Mouse (Mus musculus) ES-E14 (cell line): ENCODE data around the gene S1pr5. TPM values are rescaled to one million over a fixed set of nuclear protein-coding genes. Genes with fewer than 3 reads are reported as not detected.
"Not testable (repeated sequence)": the region's sequence is repeated elsewhere in the genome, so short reads cannot be mapped to it uniquely, and the experiment has no call there.

Experiments used
- DNase-seq: peaks from one replicate; pipeline ENCODE4 v3.0.0-alpha.2; 2013; ENCODE audit warnings: low read depth, low spot score
- H3K27ac ChIP-seq: 2 replicates; pipeline ENCODE4 v1.5.1; 2012; ENCODE audit warnings: low read depth, mild to moderate bottlenecking, low read length, moderate library complexity, mixed read lengths; ENCODE audit not compliant: poor library complexity, insufficient read depth, severe bottlenecking
- H3K36me3 ChIP-seq: 2 replicates; pipeline ENCODE4 v1.6.1; 2012; ENCODE audit warnings: mild to moderate bottlenecking, low read length, moderate library complexity, mixed read lengths; ENCODE audit not compliant: control insufficient read depth, poor library complexity, insufficient read depth, severe bottlenecking
- H3K4me1 ChIP-seq, 2 experiments: fragments of 150-350 bp in 1 of 2; sonication (generic) in 1 of 2; 2 replicates each; pipeline ENCODE4 v1.6.1; 2012; ENCODE audit warnings: low read length in 2 of 2, mild to moderate bottlenecking in 1 of 2, mixed read lengths in 1 of 2; ENCODE audit not compliant: control insufficient read depth in 2 of 2, insufficient read depth in 2 of 2, poor library complexity in 1 of 2
- H3K4me3 ChIP-seq, 2 experiments: fragments of 150-350 bp in 1 of 2; sonication (generic) in 1 of 2; 2 replicates each; pipeline ENCODE4 v1.5.1; 2012; ENCODE audit warnings: low read length in 2 of 2, low read depth in 1 of 2, mild to moderate bottlenecking in 1 of 2, mixed read lengths in 1 of 2; ENCODE audit not compliant: insufficient read depth in 1 of 2, poor library complexity in 1 of 2, severe bottlenecking in 1 of 2
- H3K9ac ChIP-seq: 2 replicates; pipeline ENCODE4 v1.6.1; 2012; ENCODE audit warnings: low read depth, mild to moderate bottlenecking, low read length, mixed read lengths; ENCODE audit not compliant: poor library complexity, insufficient read depth, severe bottlenecking
- H3K9me3 ChIP-seq: fragments of 150-350 bp; sonication (generic); 2 replicates; pipeline ENCODE4 v1.6.1; 2012; ENCODE audit warnings: low read depth, mild to moderate bottlenecking, low read length; ENCODE audit not compliant: control insufficient read depth, insufficient read depth
- CHD2 ChIP-seq: IDR thresholded peaks from 2 replicates; pipeline ENCODE4 v1.6.1; 2014; ENCODE audit warnings: mild to moderate bottlenecking, low read depth, low read length, inconsistent platforms
- HCFC1 ChIP-seq: IDR thresholded peaks from 2 replicates; pipeline ENCODE4 v1.6.1; 2012; ENCODE audit warnings: low read length, inconsistent platforms, borderline replicate concordance; ENCODE audit not compliant: insufficient read depth
- MAFK ChIP-seq: IDR thresholded peaks from 2 replicates; pipeline ENCODE4 v1.6.1; 2014; ENCODE audit warnings: mild to moderate bottlenecking, low read depth, low read length, inconsistent platforms; ENCODE audit not compliant: insufficient read depth
- ZC3H11A ChIP-seq: IDR thresholded peaks from 2 replicates; pipeline ENCODE4 v1.6.1; 2012; ENCODE audit warnings: low read depth, mild to moderate bottlenecking, inconsistent platforms, low read length, borderline replicate concordance
- ZNF384 ChIP-seq: IDR thresholded peaks from 2 replicates; pipeline ENCODE4 v1.6.1; 2012; ENCODE audit warnings: low read depth, low read length, inconsistent platforms
- in situ Hi-C, 2 experiments: fragments of 600-800 bp; cut with MboI; formaldehyde crosslinking; loops; one replicate each; pipeline ENCODE4 v1.15.1; 2025; ENCODE audit warnings: low sequenced_read_pairs in 2 of 2, inconsistent platforms in 1 of 2; ENCODE audit not compliant: unreplicated experiment in 2 of 2
- total RNA-seq: library from RNA; depleted of rRNA; stranded (reverse); fragments of 300-350 nt; gene quantifications from 2 replicates; pipeline ENCODE4 v1.2.3, GENCODE M21; 2012

S1pr5 gene
- total RNA-seq, 1 experiment = 0.27 TPM

GRCm38 (mm10) chr9:21225415-21225758 lies 22.9 kb downstream of the S1pr5 start:
- peak overlapping the region; percentile 61; the same call in 1 of the 2 replicates for H3K27ac ChIP-seq

GRCm38 (mm10) chr9:21224576-21225414 lies 23.4 kb downstream of the S1pr5 start:
- Histone ChIP-seq H3K4me1 (peaks cover 4 to 7% of the 10 kb centered on the region in 2 experiments; a peak in 3 of 4 replicates), H3K9me3 (no peaks in the 10 kb centered on the region), H3K36me3 (no peaks in the 10 kb centered on the region), H3K27ac (peak overlapping the region; percentile 95), H3K9ac (peak overlapping the region; percentile 76), H3K4me3 (peak overlapping the region; percentile 54 to 58)
- DNase-seq = no peak
- no peak for TF ChIP-seq CHD2
- TF ChIP-seq ZNF384 = peak; percentile 59; the same call in 1 of the 2 replicates
- TF ChIP-seq ZC3H11A = no peak
- no peak for TF ChIP-seq MAFK
- TF ChIP-seq HCFC1 = no peak
- in situ Hi-C loops = no loop called here

More at GRCm38 (mm10) chr9:21225415-21225758, 22.9 kb downstream of the S1pr5 start:
- DNase-seq = no peak
- Histone ChIP-seq H3K4me3 (peak overlapping the region; percentile 51 to 58), H3K9me3 (no peaks in the 10 kb centered on the region), H3K4me1 (peaks cover 4 to 11% of the 10 kb centered on the region in 2 experiments; a peak in 3 of 4 replicates), H3K36me3 (no peaks in the 10 kb centered on the region), H3K9ac (peak overlapping the region; percentile 57)
- TF ChIP-seq ZC3H11A (no peak), MAFK (no peak), HCFC1 (no peak), CHD2 (no peak), ZNF384 (no peak)
- in situ Hi-C loops = no loop called here

GRCm38 (mm10) chr9:21223906-21224305 lies 24.3 kb downstream of the S1pr5 start:
- TF ChIP-seq MAFK = 0 out of 2 replicates have a peak, but pooled peaks have one; percentile 3
- no peak for TF ChIP-seq HCFC1
- Histone ChIP-seq H3K27ac (peak overlapping the region; percentile 95), H3K9ac (peak overlapping the region; percentile 76), H3K36me3 (no peaks in the 10 kb centered on the region), H3K4me1 (peaks cover 4 to 5% of the 10 kb centered on the region in 2 experiments; a peak in 3 of 4 replicates), H3K4me3 (peak overlapping the region; percentile 48 to 54), H3K9me3 (no peaks in the 10 kb centered on the region)
- DNase-seq = no peak
- in situ Hi-C loops = no loop called here

- H3K4me1 ChIP-seq, H3K36me3 ChIP-seq, in situ Hi-C loops, H3K9me3 ChIP-seq, DNase-seq: not testable (repeated sequence)
- peak overlapping the region; percentile 87 for H3K27ac ChIP-seq
- peak overlapping the region; percentile 8; the same call in 1 of the 2 replicates for H3K9ac ChIP-seq
- peak overlapping the region in 1 of 2 experiments; percentile 31; a peak in 1 of 4 replicates for H3K4me3 ChIP-seq
Measured at GRCm38 (mm10) chr9:21223490-21223889, 24.8 kb downstream of the S1pr5 start.
